Mouse (Mus musculus) urinary bladder, postnatal 10 days (tissue): ENCODE results near the gene Vcl.

ENCODE experiments used
- DNase-seq: peaks from one replicate; pipeline ENCODE4 v3.0.0; 2022; ENCODE audit warnings: low spot score

Gene Vcl

GRCm38 (mm10) chr14:21017871-21018270, 88.7 kb downstream of the Vcl start:
- no peak for DNase-seq

DNA sequence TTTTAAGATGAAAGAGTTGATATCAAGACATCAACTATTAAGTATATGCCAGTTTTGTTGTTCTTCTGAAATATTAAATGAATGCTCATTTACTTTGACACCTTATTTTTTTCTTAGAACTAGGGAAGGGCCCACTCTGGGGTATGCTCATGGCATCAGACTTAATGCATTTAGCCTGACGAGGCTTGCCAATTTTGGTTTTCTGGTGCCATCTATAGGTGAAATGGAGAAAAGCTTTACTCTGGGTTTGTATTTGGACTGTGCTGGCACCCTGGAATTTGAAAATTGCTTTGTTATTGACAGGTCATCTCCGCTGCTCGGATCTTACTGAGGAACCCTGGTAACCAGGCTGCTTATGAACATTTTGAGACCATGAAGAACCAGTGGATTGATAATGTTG, 89.8 kb downstream of the Vcl start:
- no peak for DNase-seq

GRCm38 (mm10) chr14:21020435-21020834, 91.2 kb downstream of the Vcl start:
- no peak for DNase-seq

GRCm38 (mm10) chr14:21027542-21027941, 98.3 kb downstream of the Vcl start:
- no peak for DNase-seq

DNA sequence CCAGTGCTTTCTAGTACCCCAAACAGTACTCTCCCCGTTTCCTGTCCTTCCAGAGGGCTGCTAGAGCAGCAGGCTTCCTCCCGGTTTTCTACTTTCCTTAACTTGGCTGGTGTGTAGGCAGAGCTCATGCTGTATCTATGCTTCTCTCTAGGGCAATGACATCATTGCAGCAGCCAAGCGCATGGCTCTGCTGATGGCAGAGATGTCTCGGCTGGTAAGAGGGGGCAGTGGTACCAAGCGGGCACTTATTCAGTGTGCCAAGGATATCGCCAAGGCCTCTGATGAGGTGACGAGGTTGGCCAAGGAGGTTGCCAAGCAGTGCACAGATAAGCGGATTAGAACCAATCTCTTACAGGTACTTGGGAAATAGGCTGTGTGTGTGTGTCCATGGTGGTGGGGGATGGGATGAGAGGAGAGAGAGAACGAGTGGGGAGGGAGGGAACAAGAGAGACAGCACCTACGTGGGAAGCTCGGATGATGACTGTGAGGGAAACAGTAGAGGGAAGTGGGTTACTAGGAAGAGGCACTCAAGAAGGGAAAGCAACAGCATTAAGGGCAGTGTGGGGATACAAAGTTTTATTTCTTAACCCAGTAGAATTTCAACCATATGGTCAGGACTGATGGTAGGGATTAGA, 99.9 kb downstream of the Vcl start:
- DNase-seq = no peak

DNA sequence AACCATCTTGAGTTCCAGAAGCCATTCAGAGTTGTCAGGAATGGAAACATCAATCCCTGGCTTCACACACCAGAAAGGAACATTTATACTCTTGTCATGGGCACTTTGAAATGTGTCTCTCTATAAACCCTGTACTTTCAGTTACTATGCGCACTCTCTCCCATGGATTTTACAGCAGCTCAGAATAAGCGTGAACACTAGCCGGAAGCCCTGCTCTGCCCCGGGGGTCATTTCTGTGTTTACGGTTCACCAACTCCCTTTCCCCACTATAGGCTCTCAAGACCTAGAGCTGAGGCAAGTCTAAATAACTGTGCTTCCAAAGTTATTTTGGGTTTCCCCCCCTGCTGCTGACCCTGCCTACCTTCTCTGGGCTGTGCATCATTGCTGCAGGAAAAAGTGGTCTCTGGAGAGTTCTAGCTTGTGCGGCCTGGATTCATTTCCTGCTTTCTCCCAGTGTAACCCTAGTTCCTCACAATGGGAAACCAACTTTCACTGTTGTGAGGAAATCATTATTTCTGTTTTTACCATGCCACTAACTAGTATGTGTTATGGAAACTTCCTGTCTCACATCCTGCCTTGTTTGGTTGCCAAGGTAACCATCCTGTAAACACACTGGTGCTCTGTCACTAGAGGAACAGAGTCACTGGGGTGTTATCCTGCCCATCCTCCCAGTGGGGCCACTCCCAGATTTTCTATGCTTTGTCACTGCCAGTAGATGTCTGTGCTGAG, 102.7 kb downstream of the Vcl start:
- no peak for DNase-seq

GRCm38 (mm10) chr14:21034271-21034670, 105.1 kb downstream of the Vcl start:
- no peak for DNase-seq

- DNase-seq = no peak
Observed at GRCm38 (mm10) chr14:21034791-21035190, 105.6 kb downstream of the Vcl start.

DNA sequence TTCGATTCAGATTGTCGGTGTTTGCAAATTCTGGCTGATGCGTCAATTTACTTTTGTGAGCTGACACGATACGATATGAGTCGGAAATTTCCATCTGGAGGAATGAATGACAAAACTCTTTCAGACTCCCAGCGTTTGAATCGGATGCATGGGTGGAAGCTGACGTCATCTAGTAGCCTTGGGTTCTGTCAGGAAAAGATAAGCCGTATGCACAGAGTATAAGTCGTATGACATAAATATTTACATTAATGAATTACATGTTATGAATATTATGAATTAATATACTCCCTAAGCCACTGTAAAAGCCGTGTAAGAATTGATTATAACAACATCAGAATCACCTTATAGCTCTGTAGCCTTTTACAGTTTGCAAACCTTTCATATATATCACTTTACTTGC, 109.9 kb downstream of the Vcl start:
- DNase-seq = no peak

DNA sequence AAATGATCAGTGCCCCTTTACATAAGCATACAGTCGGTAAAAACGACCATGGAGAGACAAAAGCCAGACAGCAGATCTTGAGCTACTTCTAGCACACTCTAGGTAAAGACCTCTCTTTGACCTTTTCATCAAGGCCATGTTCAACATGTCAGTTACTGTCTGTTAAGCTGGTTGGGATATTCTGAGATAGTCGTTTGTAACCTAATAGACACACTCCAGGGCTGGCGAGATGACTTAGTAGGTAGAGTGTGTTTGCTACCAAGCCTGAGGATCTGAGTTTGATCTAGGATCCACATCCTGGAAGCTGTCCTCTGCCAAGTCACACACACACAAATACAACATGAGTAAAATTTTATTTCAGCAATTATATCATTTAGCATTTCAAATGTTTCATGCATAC, 110.4 kb downstream of the Vcl start:
- DNase-seq = no peak

- no peak for DNase-seq
Observed at GRCm38 (mm10) chr14:21047840-21048239, 118.6 kb downstream of the Vcl start.

DNA sequence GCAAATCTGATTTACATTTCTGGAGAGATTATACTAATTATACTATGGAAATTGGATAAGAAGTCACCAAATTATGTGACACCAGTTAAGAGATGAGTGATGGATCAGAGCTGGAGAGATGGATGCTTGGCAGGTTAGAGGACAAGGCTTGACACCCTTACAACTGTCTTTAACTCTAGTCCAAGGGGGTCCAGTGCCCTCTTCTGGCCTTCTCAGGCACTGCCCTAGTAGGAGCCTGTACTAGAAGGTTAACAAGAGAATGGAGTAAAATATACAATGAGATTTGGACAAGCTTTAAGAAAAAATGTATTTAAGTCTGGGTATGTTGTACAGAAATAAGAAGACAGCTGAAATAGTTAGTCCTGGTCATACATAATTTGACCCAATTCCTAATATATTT, 119.7 kb downstream of the Vcl start:
- no peak for DNase-seq

DNA sequence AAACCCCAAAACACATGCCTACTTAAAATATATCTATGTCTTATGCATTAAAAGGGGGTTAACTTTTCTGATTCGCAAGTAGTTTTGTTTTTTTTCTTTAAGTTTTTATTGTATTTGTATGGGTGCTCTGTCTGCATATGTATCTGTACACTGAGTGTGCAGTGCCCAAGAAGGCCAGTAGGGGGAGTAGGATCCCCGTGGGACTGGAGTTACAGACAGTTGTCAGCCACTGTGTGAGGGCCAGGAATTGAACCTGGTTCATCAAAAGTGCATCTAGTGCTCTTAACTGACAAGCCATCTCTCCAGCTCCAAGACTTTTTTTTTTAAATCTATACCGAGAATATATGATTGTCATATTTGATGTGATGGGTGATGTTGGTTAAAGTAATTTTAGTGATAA, 121.5 kb downstream of the Vcl start:
- no peak for DNase-seq

DNA sequence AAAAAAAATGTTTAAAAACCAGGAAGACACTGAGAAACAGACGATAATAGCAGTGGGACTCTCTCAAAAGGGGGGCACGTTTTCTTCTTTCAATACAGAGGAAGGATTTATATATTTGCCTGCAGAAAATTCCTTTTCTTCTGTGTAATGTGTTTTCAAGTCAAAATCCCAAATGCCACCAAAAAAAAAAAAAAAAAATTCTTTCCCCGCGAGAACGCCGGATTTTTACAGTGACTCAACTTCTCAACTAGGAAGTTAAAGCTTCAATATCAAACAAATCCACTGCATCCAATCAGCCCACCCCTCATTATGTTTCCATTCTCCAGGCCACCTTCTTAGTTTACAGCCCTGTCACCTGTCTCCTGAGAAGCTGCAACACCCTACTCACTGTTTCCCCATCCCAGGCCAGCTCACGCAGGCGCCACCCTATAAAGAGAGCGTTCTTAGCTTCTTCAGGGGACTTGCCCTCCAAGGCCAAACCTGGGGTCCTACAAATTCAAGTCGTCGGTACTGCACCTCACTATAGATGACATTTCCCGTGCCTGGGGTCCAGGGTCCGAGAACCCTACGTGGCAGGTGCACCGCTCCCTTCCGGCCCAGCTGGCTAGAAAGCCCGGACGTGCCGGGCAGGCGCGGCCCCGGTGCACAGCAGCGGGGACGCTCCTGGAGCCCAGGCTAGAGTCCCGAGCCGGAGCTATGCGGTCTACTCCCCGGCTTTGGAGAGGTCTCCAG, 122.3 kb downstream of the Vcl start:
- DNase-seq = no peak

GRCm38 (mm10) chr14:21052112-21052780, 123.0 kb downstream of the Vcl start, which contains the start of the genes Ap3m1 and Adk:
Gene Ap3m1, minus strand, starts transcription at chr14:21052508.
Gene Adk, plus strand, starts transcription at chr14:21052574.
- DNase-seq = peak; percentile 83

DNA sequence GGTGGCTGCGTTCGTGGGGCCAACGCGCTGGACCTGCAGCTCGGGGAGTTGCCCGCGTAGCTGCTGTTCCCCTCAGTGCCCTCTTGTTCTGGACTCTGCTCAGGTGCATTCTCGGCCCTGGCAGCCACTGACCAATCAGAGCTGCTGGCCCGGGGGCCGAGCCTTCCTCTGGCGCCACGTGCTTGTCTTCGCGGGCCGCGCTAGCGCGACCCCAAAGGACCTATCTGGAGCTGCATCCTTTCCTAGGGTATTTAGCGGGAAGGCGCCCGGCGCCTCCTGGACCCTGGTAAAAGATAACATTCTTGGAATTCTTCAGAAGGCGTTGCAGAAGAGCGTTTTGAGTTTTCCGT, 123.6 kb downstream of the Vcl start:
- DNase-seq = peak; percentile 17

- DNase-seq = no peak
Observed at GRCm38 (mm10) chr14:21053151-21053550, 124.0 kb downstream of the Vcl start.

DNA sequence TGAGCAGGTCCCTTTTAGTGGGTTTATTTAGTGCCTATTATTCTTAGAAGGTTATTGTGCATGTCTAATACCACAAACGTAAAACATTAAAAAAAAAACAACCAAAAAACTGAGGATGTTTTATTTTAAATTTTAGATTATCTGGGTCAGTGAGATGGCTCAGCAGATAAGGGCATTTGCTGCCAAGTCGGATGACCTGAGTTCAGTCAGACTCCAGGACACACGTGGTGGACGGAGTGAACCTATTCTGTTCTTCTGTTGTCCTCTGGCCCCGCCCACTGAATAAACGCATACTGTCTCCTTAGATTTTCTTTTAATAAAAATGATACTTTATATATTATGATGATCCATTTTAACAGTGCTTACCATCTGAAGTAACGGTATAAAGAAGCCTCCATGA, 124.4 kb downstream of the Vcl start:
- no peak for DNase-seq

- no peak for DNase-seq
Observed at GRCm38 (mm10) chr14:21058972-21059371, 129.8 kb downstream of the Vcl start.

GRCm38 (mm10) chr14:21062766-21063513, 133.7 kb downstream of the Vcl start:
- no peak for DNase-seq

- no peak for DNase-seq
Observed at GRCm38 (mm10) chr14:21064321-21064720, 135.1 kb downstream of the Vcl start.
